Mouse (Mus musculus) kidney, postnatal 0 days (tissue): Measurements from ENCODE around the gene Iqsec3. TPM values are rescaled to one million over a fixed set of nuclear protein-coding genes. Genes with fewer than 3 reads are reported as not detected.

ENCODE experiments used
- ATAC-seq: fragments of 200-750 bp; cut with Nextera tagmentation; replicated peaks from 2 replicates; pipeline ENCODE4 v1.8.0; 2017; ENCODE audit warnings: low read depth, moderate number of reproducible peaks, moderate TSS enrichment, moderate library complexity; ENCODE audit not compliant: low FRiP score
- DNase-seq: peaks from one replicate; pipeline ENCODE4 v3.0.0-alpha.2; 2016; ENCODE audit warnings: low spot score
- H3K27ac ChIP-seq: fragments of 300-500 bp; sonication (generic); 2 replicates; pipeline ENCODE4 v1.5.1; 2014; ENCODE audit warnings: mild to moderate bottlenecking
- H3K27me3 ChIP-seq: fragments of 300-500 bp; sonication (generic); 2 replicates; pipeline ENCODE4 v1.6.1; 2014; ENCODE audit warnings: low read length, mixed read lengths; ENCODE audit not compliant: insufficient read depth
- H3K36me3 ChIP-seq: fragments of 300-500 bp; sonication (generic); 2 replicates; pipeline ENCODE4 v1.6.1; 2014; ENCODE audit warnings: low read length, mixed read lengths; ENCODE audit not compliant: insufficient read depth
- H3K4me1 ChIP-seq: fragments of 300-500 bp; sonication (generic); replicated peaks from 2 replicates; pipeline ENCODE4 v1.6.1; 2014; ENCODE audit warnings: antibody characterized with exemption, low read length, mixed read lengths; ENCODE audit not compliant: insufficient read depth
- H3K4me2 ChIP-seq: fragments of 300-500 bp; sonication (generic); 2 replicates; pipeline ENCODE4 v1.6.1; 2014; ENCODE audit warnings: mild to moderate bottlenecking, low read length, moderate library complexity, mixed read lengths
- H3K4me3 ChIP-seq: fragments of 300-500 bp; sonication (generic); replicated peaks from 2 replicates; pipeline ENCODE4 v1.5.1; 2014; ENCODE audit warnings: low read depth, low read length
- H3K9ac ChIP-seq: fragments of 300-500 bp; sonication (generic); 2 replicates; pipeline ENCODE4 v1.6.1; 2014; ENCODE audit warnings: low read depth, low read length
- H3K9me3 ChIP-seq: fragments of 300-500 bp; sonication (generic); replicated peaks from 2 replicates; pipeline ENCODE4 v1.6.1; 2016; ENCODE audit warnings: low read length, inconsistent platforms, mixed read lengths
- CTCF ChIP-seq: IDR thresholded peaks from 2 replicates; pipeline ENCODE4 v1.5.1; 2016; ENCODE audit warnings: antibody characterized with exemption, low read depth, mild to moderate bottlenecking, moderate library complexity
- WGBS: fragments of 180-500 bp; shearing (Covaris S2); extraction: QIAGEN DNeasy Blood & Tissue Kit; methylation state at CpG from one replicate; pipeline ENCODE4 v1.1.7; 2014; 5-methylcytosine and 5-hydroxymethylcytosine counted together
- polyA plus RNA-seq: library from polyadenylated mRNA; unstranded; fragments of >200 nt; fragmentation: Nextera tagmentation; extraction: Ambion mirVana; gene quantifications from 2 replicates; pipeline ENCODE4 v1.2.1, GENCODE M21; 2015

Iqsec3 gene
- polyA plus RNA-seq, 1 experiment from 2014 or later, result 0.07 TPM

DNA sequence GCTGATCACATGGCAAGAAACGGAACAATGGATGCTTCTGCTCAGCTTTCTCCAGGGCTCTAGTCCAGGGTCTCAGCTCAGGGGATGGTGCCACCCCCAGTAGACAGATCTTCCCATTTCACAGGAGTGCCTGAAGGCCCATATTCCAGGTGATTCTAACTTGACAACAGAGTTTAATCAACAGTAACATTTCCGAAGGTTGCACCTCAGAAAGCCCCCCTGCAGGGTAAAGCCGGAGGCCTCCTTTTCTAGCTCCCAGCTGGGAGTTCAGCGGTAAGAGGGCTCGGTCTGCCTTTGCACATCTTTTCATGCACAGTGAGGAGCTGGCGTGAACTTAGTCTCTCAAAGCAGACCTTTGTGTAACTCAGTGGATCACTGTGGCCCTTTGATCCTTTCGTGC lies 22.1 kb upstream of the Iqsec3 start:
- TF ChIP-seq CTCF, result no peak
- Histone ChIP-seq H3K36me3 (no peaks in the 10 kb centered on the region), H3K9me3 (no peaks in the 10 kb centered on the region), H3K4me1 (no peaks in the 10 kb centered on the region), H3K27ac (no peak overlapping the region), H3K27me3 (no peaks in the 10 kb centered on the region), H3K9ac (no peak overlapping the region), H3K4me3 (no peak overlapping the region), H3K4me2 (no peak overlapping the region)
- ATAC-seq, result no peak
- 55% methylated on average over 7 of the region's 7 CpGs for WGBS
- no peak for DNase-seq

- no peak for TF ChIP-seq CTCF
- Histone ChIP-seq H3K9ac (no peak overlapping the region), H3K36me3 (no peaks in the 10 kb centered on the region), H3K4me2 (no peak overlapping the region), H3K27me3 (no peaks in the 10 kb centered on the region), H3K4me1 (no peaks in the 10 kb centered on the region), H3K9me3 (no peaks in the 10 kb centered on the region), H3K27ac (no peak overlapping the region), H3K4me3 (no peak overlapping the region)
- 88% methylated on average over 1 of the region's 1 CpGs for WGBS
- DNase-seq, result no peak
- ATAC-seq, result no peak
Measured at GRCm38 (mm10) chr6:121495026-121495425, 21.5 kb upstream of the Iqsec3 start.

DNA sequence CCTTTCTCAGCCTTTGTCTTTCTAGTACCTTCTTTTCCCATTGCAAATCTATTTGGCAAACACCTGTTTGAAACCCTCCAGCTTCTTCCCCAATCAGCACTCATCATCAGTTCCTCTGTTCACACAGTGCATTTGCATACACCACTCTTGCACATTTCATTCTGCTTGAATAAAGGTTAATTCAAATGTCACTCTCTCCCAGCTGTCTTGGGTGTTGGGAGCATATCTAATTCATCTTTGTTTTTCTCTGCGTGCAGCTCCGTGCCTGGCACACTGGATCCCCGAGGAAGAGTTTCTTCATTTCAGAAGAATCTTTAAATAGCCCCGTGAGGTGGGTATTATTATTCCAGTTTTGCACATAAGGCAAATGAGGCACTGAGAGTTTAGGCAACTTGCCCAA lies 20.8 kb upstream of the Iqsec3 start:
- Histone ChIP-seq H3K4me1 (no peaks in the 10 kb centered on the region), H3K9me3 (no peaks in the 10 kb centered on the region), H3K27me3 (no peaks in the 10 kb centered on the region), H3K4me2 (no peak overlapping the region), H3K9ac (no peak overlapping the region), H3K4me3 (no peak overlapping the region), H3K27ac (no peak overlapping the region), H3K36me3 (no peaks in the 10 kb centered on the region)
- DNase-seq (no peak), ATAC-seq (no peak)
- 82% methylated on average over 4 of the region's 4 CpGs for WGBS
- no peak for TF ChIP-seq CTCF

GRCm38 (mm10) chr6:121491339-121491738 lies 17.9 kb upstream of the Iqsec3 start:
- H3K27me3 ChIP-seq, result no peaks in the 10 kb centered on the region
- DNase-seq, result no peak
- no peak for ATAC-seq
- TF ChIP-seq CTCF, result no peak
- no peak overlapping the region for H3K27ac ChIP-seq
- 78% methylated on average over 5 of the region's 5 CpGs for WGBS
- H3K9me3 ChIP-seq, result no peaks in the 10 kb centered on the region
- no peak overlapping the region for H3K4me3 ChIP-seq
- H3K4me1 ChIP-seq, result no peaks in the 10 kb centered on the region
- no peak overlapping the region for H3K9ac ChIP-seq
- H3K36me3 ChIP-seq, result no peaks in the 10 kb centered on the region
- H3K4me2 ChIP-seq, result no peak overlapping the region

GRCm38 (mm10) chr6:121472273-121472672 lies 1.2 kb downstream of the Iqsec3 start:
- Histone ChIP-seq H3K4me3 (no peak overlapping the region), H3K36me3 (no peaks in the 10 kb centered on the region), H3K27me3 (peaks cover 6% of the 10 kb centered on the region), H3K27ac (no peak overlapping the region), H3K9ac (no peak overlapping the region), H3K4me1 (0 out of 2 replicates have a peak, but pooled peaks cover 3% of the 10 kb centered on the region), H3K9me3 (no peaks in the 10 kb centered on the region), H3K4me2 (no peak overlapping the region)
- DNase-seq (no peak), ATAC-seq (no peak)
- no peak for TF ChIP-seq CTCF
- 42% methylated on average over 5 of the region's 5 CpGs for WGBS

- Histone ChIP-seq H3K4me3 (no peak overlapping the region), H3K4me2 (no peak overlapping the region), H3K36me3 (no peaks in the 10 kb centered on the region), H3K9me3 (no peaks in the 10 kb centered on the region), H3K27ac (no peak overlapping the region), H3K4me1 (no peaks in the 10 kb centered on the region), H3K27me3 (no peaks in the 10 kb centered on the region), H3K9ac (no peak overlapping the region)
- DNase-seq (no peak), ATAC-seq (no peak)
- no peak for TF ChIP-seq CTCF
Measured at GRCm38 (mm10) chr6:121468235-121468634, 5.2 kb downstream of the Iqsec3 start.

DNA sequence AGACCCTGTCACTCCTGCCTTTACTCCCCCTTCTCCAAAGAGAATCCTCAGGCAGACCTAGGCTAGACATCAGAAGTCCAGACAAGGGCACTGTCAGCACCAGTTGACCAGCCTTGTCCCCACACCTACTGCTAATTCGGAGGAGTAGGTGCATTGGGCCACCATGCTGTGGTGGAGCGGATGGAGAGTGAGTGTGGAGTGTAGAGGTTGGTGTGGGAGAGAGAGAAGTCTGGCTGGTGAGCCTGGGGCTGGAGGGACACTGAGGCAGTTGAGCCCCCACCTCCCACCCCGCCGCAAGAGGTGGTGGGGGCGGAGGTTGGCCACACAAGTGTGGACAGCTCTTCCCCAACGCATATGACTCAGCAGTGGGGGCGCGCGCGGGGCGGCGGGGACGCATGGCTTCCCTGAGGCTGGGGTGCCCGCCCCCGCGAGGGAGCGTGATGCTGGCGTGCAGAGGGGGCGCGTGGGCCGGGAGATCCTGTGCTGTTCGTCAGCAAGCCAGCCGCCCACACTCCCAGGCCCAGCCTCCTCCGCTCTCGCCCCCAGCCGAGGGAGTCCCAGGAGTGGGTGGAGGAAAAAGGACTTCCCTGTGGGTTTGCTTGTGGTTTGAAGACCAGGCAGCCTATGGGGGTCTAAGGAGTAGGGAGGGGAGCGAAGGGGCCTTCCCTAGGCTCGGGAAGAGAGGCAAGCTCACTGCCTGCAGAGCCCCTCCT lies 10.7 kb downstream of the Iqsec3 start:
- no peak for ATAC-seq
- Histone ChIP-seq H3K4me3 (no peak overlapping the region), H3K27ac (no peak overlapping the region), H3K9me3 (no peaks in the 10 kb centered on the region), H3K36me3 (no peaks in the 10 kb centered on the region), H3K4me2 (peak overlapping the region; percentile 13; the same call in 1 of the 2 replicates), H3K9ac (no peak overlapping the region), H3K27me3 (no peaks in the 10 kb centered on the region), H3K4me1 (no peaks in the 10 kb centered on the region)
- TF ChIP-seq CTCF, result no peak
- WGBS, result 6% methylated on average over 28 of the region's 28 CpGs
- no peak for DNase-seq
